Mouse (Mus musculus) megakaryocyte, embryonic 14.5 days (primary cell): Measurements from ENCODE around the gene Pdp2.

Experiments
- FLI1 ChIP-seq: IDR thresholded peaks from 2 replicates; pipeline ENCODE4 v1.6.1; 2012; ENCODE audit warnings: low read length, inconsistent platforms, mixed read lengths
- GATA1 ChIP-seq: IDR thresholded peaks from 3 replicates; pipeline ENCODE4 v1.6.1; 2012; ENCODE audit warnings: mixed read lengths, low read length, inconsistent platforms, borderline replicate concordance

GRCm38 (mm10) chr8:104611613-104612012 is 20.4 kb downstream of the Pdp2 start:
- TF ChIP-seq GATA1, result no peak
- TF ChIP-seq FLI1, result no peak
